In the genomic region with DNA sequence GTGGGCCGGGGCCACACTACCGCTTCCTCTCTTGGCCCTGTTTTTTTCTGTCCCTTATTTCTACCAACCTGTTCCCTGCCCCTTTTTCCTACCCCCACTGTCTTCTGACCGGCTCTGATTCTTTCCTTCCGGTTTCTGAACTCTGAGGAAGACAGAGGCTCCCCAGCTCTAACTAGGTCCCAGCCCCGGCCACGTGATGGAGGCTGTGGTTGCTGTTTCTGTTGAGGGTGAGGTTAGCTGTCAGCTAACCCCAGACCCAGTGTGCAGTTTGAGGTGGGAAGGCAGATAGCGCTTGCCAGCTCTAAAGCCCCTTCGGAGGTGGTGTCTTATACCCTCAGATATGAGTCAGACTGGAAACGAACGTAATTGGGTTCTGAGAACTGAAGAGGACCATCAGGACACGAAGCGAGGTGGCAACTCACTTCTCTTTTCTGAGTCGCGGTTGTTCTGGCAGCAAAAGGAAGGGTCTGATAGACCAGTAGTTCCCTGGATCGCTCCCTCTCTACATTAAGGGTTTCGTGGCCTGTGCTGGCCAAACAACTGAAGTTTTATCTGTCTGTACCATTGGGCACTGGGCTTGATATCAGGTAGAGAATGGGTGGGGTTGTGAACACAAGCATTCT, we compare ENCODE assay signal across 8 mouse cellular contexts. TPM values are rescaled to one million over a fixed set of nuclear protein-coding genes. Genes with fewer than 3 reads are reported as not detected.
A peak's percentile ranks its signal among the peaks of the same experiment; 100 is the strongest.
DNase-seq lines count a peak whose midpoint lies in the region; ATAC-seq lines count a peak whose summit lies in the region.

No protein-coding gene starts in this region.

- no peak for ATAC-seq in kidney, embryonic 15.5 days (replicated peaks; ENCODE audit: low FRiP score)
- ATAC-seq in embryonic facial prominence, embryonic 11.5 days (replicated peaks; ENCODE audit: insufficient number of reproducible peaks, low FRiP score, low TSS enrichment, low read depth) = no peak
- ATAC-seq in heart, embryonic 16.5 days (replicated peaks; ENCODE audit: extremely low read depth, insufficient read depth, low FRiP score) = peak; percentile 37; the same call in 1 of the 2 replicates
- no peak for ATAC-seq in limb, embryonic 12.5 days (ENCODE audit: insufficient number of reproducible peaks, insufficient read depth, low FRiP score, low TSS enrichment, low read depth)
- ATAC-seq in midbrain, embryonic 11.5 days (ENCODE audit: low FRiP score) = no peak
- no peak for ATAC-seq in stomach, embryonic 15.5 days (ENCODE audit: insufficient read depth, low FRiP score, low read depth)

- peak overlapping the region; percentile 98 for H3K4me2 ChIP-seq in kidney, embryonic 15.5 days
- peak overlapping the region; percentile 87 for H3K4me2 ChIP-seq in embryonic facial prominence, embryonic 11.5 days (ENCODE audit: low read depth, low read length)
- peak overlapping the region; percentile 100 for H3K4me2 ChIP-seq in heart, embryonic 16.5 days (ENCODE audit: low read depth, low read length)
- peak overlapping the region; percentile 99; the same call in 1 of the 2 replicates for H3K4me2 ChIP-seq in limb, embryonic 12.5 days
- H3K4me2 ChIP-seq in midbrain, embryonic 11.5 days = peak overlapping the region; percentile 96
- peak overlapping the region; percentile 98 for H3K4me2 ChIP-seq in stomach, embryonic 15.5 days

- no peaks in the 10 kb centered on the region for H3K36me3 ChIP-seq in kidney, embryonic 15.5 days
- H3K36me3 ChIP-seq in embryonic facial prominence, embryonic 11.5 days (replicated peaks; ENCODE audit: control insufficient read depth, insufficient read depth, low read depth, low read length) = no peaks in the 10 kb centered on the region
- no peaks in the 10 kb centered on the region for H3K36me3 ChIP-seq in heart, embryonic 16.5 days (ENCODE audit: control insufficient read depth, insufficient read depth)
- H3K36me3 ChIP-seq in limb, embryonic 12.5 days = no peaks in the 10 kb centered on the region
- no peaks in the 10 kb centered on the region for H3K36me3 ChIP-seq in midbrain, embryonic 11.5 days (ENCODE audit: control insufficient read depth, insufficient read depth, low read length)
- H3K36me3 ChIP-seq in stomach, embryonic 15.5 days = no peaks in the 10 kb centered on the region

- peaks cover 12% of the 10 kb centered on the region for H3K4me1 ChIP-seq in kidney, embryonic 15.5 days
- peaks cover 5% of the 10 kb centered on the region for H3K4me1 ChIP-seq in embryonic facial prominence, embryonic 11.5 days (ENCODE audit: control insufficient read depth, insufficient read depth, low read length)
- no peaks in the 10 kb centered on the region for H3K4me1 ChIP-seq in heart, embryonic 16.5 days (ENCODE audit: control insufficient read depth, insufficient read depth, low read length)
- H3K4me1 ChIP-seq in limb, embryonic 12.5 days (replicated peaks) = peaks cover 8% of the 10 kb centered on the region; the same call in 1 of the 2 replicates
- no peaks in the 10 kb centered on the region for H3K4me1 ChIP-seq in midbrain, embryonic 11.5 days (ENCODE audit: control insufficient read depth, insufficient read depth, low read length)
- peaks cover 9% of the 10 kb centered on the region; the same call in 1 of the 2 replicates for H3K4me1 ChIP-seq in stomach, embryonic 15.5 days

- H3K27ac ChIP-seq in kidney, embryonic 15.5 days = no peak overlapping the region
- no peak overlapping the region for H3K27ac ChIP-seq in embryonic facial prominence, embryonic 11.5 days (replicated peaks; ENCODE audit: low read depth, low read length)
- H3K27ac ChIP-seq in heart, embryonic 16.5 days (ENCODE audit: low read length) = no peak overlapping the region
- H3K27ac ChIP-seq in limb, embryonic 12.5 days = no peak overlapping the region
- H3K27ac ChIP-seq in midbrain, embryonic 11.5 days (ENCODE audit: low read depth, low read length) = no peak overlapping the region
- peak overlapping the region; percentile 31; the same call in 1 of the 2 replicates for H3K27ac ChIP-seq in stomach, embryonic 15.5 days

- WGBS in kidney, embryonic 15.5 days = 66% methylated on average over 16 of the region's 16 CpGs
- 67% methylated on average over 16 of the region's 16 CpGs for WGBS in embryonic facial prominence, embryonic 11.5 days
- 48% methylated on average over 16 of the region's 16 CpGs for WGBS in heart, embryonic 16.5 days
- 62% methylated on average over 16 of the region's 16 CpGs for WGBS in limb, embryonic 12.5 days
- 70% methylated on average over 16 of the region's 16 CpGs for WGBS in midbrain, embryonic 11.5 days
- WGBS in stomach, embryonic 15.5 days = 58% methylated on average over 16 of the region's 16 CpGs

- H3K9me3 ChIP-seq in kidney, embryonic 15.5 days (replicated peaks) = no peaks in the 10 kb centered on the region
- H3K9me3 ChIP-seq in embryonic facial prominence, embryonic 11.5 days (replicated peaks; ENCODE audit: control insufficient read depth, low read length) = no peaks in the 10 kb centered on the region
- H3K9me3 ChIP-seq in heart, embryonic 16.5 days (replicated peaks; ENCODE audit: control insufficient read depth, low read length) = 0 out of 2 replicates have a peak, but pooled peaks cover 2% of the 10 kb centered on the region
- H3K9me3 ChIP-seq in limb, embryonic 12.5 days = no peaks in the 10 kb centered on the region
- no peaks in the 10 kb centered on the region for H3K9me3 ChIP-seq in midbrain, embryonic 11.5 days (ENCODE audit: control insufficient read depth, low read length)
- no peaks in the 10 kb centered on the region for H3K9me3 ChIP-seq in stomach, embryonic 15.5 days

- no peak for DNase-seq in kidney, postnatal 25 days
- DNase-seq in embryonic facial prominence, embryonic 11.5 days (ENCODE audit: low spot score) = no peak
- no peak for DNase-seq in midbrain, embryonic 11.5 days (ENCODE audit: low spot score, missing footprints)
- DNase-seq in adipocyte (ENCODE audit: low spot score) = no peak

- peaks cover 11% of the 10 kb centered on the region; the same call in 1 of the 2 replicates for H3K27me3 ChIP-seq in kidney, embryonic 15.5 days
- no peaks in the 10 kb centered on the region for H3K27me3 ChIP-seq in embryonic facial prominence, embryonic 11.5 days (ENCODE audit: control insufficient read depth, insufficient read depth, low read length)
- no peaks in the 10 kb centered on the region for H3K27me3 ChIP-seq in heart, embryonic 16.5 days (ENCODE audit: control insufficient read depth, insufficient read depth, low read length)
- peaks cover 15% of the 10 kb centered on the region for H3K27me3 ChIP-seq in limb, embryonic 12.5 days
- H3K27me3 ChIP-seq in midbrain, embryonic 11.5 days (ENCODE audit: control insufficient read depth, insufficient read depth, low read length) = peaks cover 7% of the 10 kb centered on the region
- 0 out of 2 replicates have a peak, but pooled peaks cover 7% of the 10 kb centered on the region for H3K27me3 ChIP-seq in stomach, embryonic 15.5 days (replicated peaks)

- H3K4me3 ChIP-seq in kidney, embryonic 15.5 days (replicated peaks) = peak overlapping the region; percentile 55; the same call in 1 of the 2 replicates
- H3K4me3 ChIP-seq in embryonic facial prominence, embryonic 11.5 days (ENCODE audit: low read depth, low read length) = no peak overlapping the region
- peak overlapping the region; percentile 67 for H3K4me3 ChIP-seq in heart, embryonic 16.5 days (ENCODE audit: low read length)
- peak overlapping the region; percentile 50; the same call in 1 of the 2 replicates for H3K4me3 ChIP-seq in limb, embryonic 12.5 days (replicated peaks)
- peak overlapping the region; percentile 39; the same call in 1 of the 2 replicates for H3K4me3 ChIP-seq in midbrain, embryonic 11.5 days (ENCODE audit: low read depth, low read length)
- peak overlapping the region; percentile 50 for H3K4me3 ChIP-seq in stomach, embryonic 15.5 days (replicated peaks)

- H3K9ac ChIP-seq in kidney, embryonic 15.5 days = no peak overlapping the region
- no peak overlapping the region; the same call in 1 of the 2 replicates for H3K9ac ChIP-seq in embryonic facial prominence, embryonic 11.5 days (replicated peaks; ENCODE audit: low read length)
- no peak overlapping the region for H3K9ac ChIP-seq in heart, embryonic 16.5 days (ENCODE audit: low read length)
- H3K9ac ChIP-seq in limb, embryonic 12.5 days (replicated peaks) = no peak overlapping the region
- 0 out of 2 replicates have a peak overlapping the region, but pooled peaks have one; percentile 53 for H3K9ac ChIP-seq in midbrain, embryonic 11.5 days (ENCODE audit: low read length)
- peak overlapping the region; percentile 4; the same call in 1 of the 2 replicates for H3K9ac ChIP-seq in stomach, embryonic 15.5 days

RNA-seq across cellular contexts. Expression of a gene that starts 2.4 kb away (rescaled TPM):
- 3.5 and 6.4 TPM in 2 replicates for polyA plus RNA-seq in kidney, embryonic 15.5 days (2015; fragmentation: Nextera tagmentation; extraction: Ambion mirVana)
- polyA plus RNA-seq in embryonic facial prominence, embryonic 11.5 days (2014; fragmentation: Nextera tagmentation; extraction: Ambion mirVana) = 4.2 and 5.2 TPM in 2 replicates
- 6.1 and 6.8 TPM in 2 replicates for polyA plus RNA-seq in heart, embryonic 16.5 days (2015; fragmentation: Nextera tagmentation; extraction: Ambion mirVana)
- 0.88 and 1.2 TPM in 2 replicates for polyA plus RNA-seq in limb, embryonic 12.5 days (2016; fragmentation: Nextera tagmentation; extraction: Ambion mirVana)
- 4.9 and 5.4 TPM in 2 replicates for polyA plus RNA-seq in midbrain, embryonic 11.5 days (2014; fragmentation: Nextera tagmentation; extraction: Ambion mirVana)
- 13.4 and 14.6 TPM in 2 replicates for polyA plus RNA-seq in stomach, embryonic 15.5 days (2015; fragmentation: Nextera tagmentation; extraction: Ambion mirVana)

RNA-seq across cellular contexts. Expression of a gene that starts 25.7 kb away (rescaled TPM):
- polyA plus RNA-seq in kidney, embryonic 15.5 days (2015; fragmentation: Nextera tagmentation; extraction: Ambion mirVana) = 3,192 and 3,248 TPM in 2 replicates
- 3,780 and 3,916 TPM in 2 replicates for polyA plus RNA-seq in embryonic facial prominence, embryonic 11.5 days (2014; fragmentation: Nextera tagmentation; extraction: Ambion mirVana)
- polyA plus RNA-seq in heart, embryonic 16.5 days (2015; fragmentation: Nextera tagmentation; extraction: Ambion mirVana) = 2,482 and 2,483 TPM in 2 replicates
- 3,589 and 3,648 TPM in 2 replicates for polyA plus RNA-seq in limb, embryonic 12.5 days (2016; fragmentation: Nextera tagmentation; extraction: Ambion mirVana)
- polyA plus RNA-seq in midbrain, embryonic 11.5 days (2014; fragmentation: Nextera tagmentation; extraction: Ambion mirVana) = 3,727 and 3,899 TPM in 2 replicates
- 2,363 and 2,756 TPM in 2 replicates for polyA plus RNA-seq in stomach, embryonic 15.5 days (2015; fragmentation: Nextera tagmentation; extraction: Ambion mirVana)

RNA-seq across cellular contexts. Expression of a gene that starts 37.6 kb away (rescaled TPM):
- 19.4 and 20.0 TPM in 2 replicates for polyA plus RNA-seq in kidney, embryonic 15.5 days (2015; fragmentation: Nextera tagmentation; extraction: Ambion mirVana)
- 46.2 and 49.8 TPM in 2 replicates for polyA plus RNA-seq in embryonic facial prominence, embryonic 11.5 days (2014; fragmentation: Nextera tagmentation; extraction: Ambion mirVana)
- polyA plus RNA-seq in heart, embryonic 16.5 days (2015; fragmentation: Nextera tagmentation; extraction: Ambion mirVana) = 18.0 and 21.4 TPM in 2 replicates
- 44.5 and 47.9 TPM in 2 replicates for polyA plus RNA-seq in limb, embryonic 12.5 days (2016; fragmentation: Nextera tagmentation; extraction: Ambion mirVana)
- polyA plus RNA-seq in midbrain, embryonic 11.5 days (2014; fragmentation: Nextera tagmentation; extraction: Ambion mirVana) = 54.8 and 68.5 TPM in 2 replicates
- polyA plus RNA-seq in stomach, embryonic 15.5 days (2015; fragmentation: Nextera tagmentation; extraction: Ambion mirVana) = 29.0 and 30.3 TPM in 2 replicates

Comparison
In these comparisons a context has a peak if more than half of its experiments do, and no peak if none do; other contexts are left out.
1. H3K9ac ChIP-seq: peak in midbrain, embryonic 11.5 days (single experiment) and stomach, embryonic 15.5 days (single experiment); none in kidney, embryonic 15.5 days (single experiment), embryonic facial prominence, embryonic 11.5 days (single experiment), heart, embryonic 16.5 days (single experiment) and limb, embryonic 12.5 days (single experiment).
2. Peak in every context shown above with its lines, with median percentiles within 50 percentile points of each other: H3K4me2 ChIP-seq.